Mouse (Mus musculus) MEL (cell line): ENCODE results near the gene Gpc5. TPM values are rescaled to one million over a fixed set of nuclear protein-coding genes. Genes with fewer than 3 reads are reported as not detected.

ENCODE experiments used
- DNase-seq: peaks from one replicate; pipeline ENCODE4 v3.0.0; 2011; ENCODE audit warnings: low read depth, low spot score
- H3K27ac ChIP-seq: 2 replicates; pipeline ENCODE4 v1.5.1; 2012; ENCODE audit warnings: low read depth, mild to moderate bottlenecking, control low read depth, low read length, moderate library complexity; ENCODE audit not compliant: control insufficient read depth
- H3K27me3 ChIP-seq, 2 experiments: fragments of 150-350 bp in 1 of 2; sonication (generic) in 1 of 2; 2 replicates each; pipeline ENCODE4 v1.6.1; 2012; ENCODE audit warnings: low read length in 2 of 2, mild to moderate bottlenecking in 2 of 2, improper control_type of control experiment in 1 of 2, moderate library complexity in 1 of 2; ENCODE audit not compliant: insufficient read depth in 2 of 2, control insufficient read depth in 1 of 2
- H3K36me3 ChIP-seq, 2 experiments: 2 replicates each; pipeline ENCODE4 v1.6.1; 2012 to 2014; ENCODE audit warnings: low read length in 2 of 2, improper control_type of control experiment in 1 of 2, inconsistent platforms in 1 of 2, mild to moderate bottlenecking in 1 of 2; ENCODE audit not compliant: insufficient read depth in 2 of 2, control insufficient read depth in 1 of 2
- H3K4me1 ChIP-seq, 2 experiments: fragments of 150-350 bp in 1 of 2; sonication (generic) in 1 of 2; 2 replicates each; pipeline ENCODE4 v1.6.1; 2012; ENCODE audit warnings: low read length in 2 of 2, improper control_type of control experiment in 1 of 2, mild to moderate bottlenecking in 1 of 2; ENCODE audit not compliant: insufficient read depth in 2 of 2, control insufficient read depth in 1 of 2
- H3K4me3 ChIP-seq, 2 experiments: fragments of 150-350 bp in 1 of 2; sonication (generic) in 1 of 2; 2 replicates each; pipeline ENCODE4 v1.5.1; 2012; ENCODE audit warnings: low read depth in 2 of 2, low read length in 2 of 2, mild to moderate bottlenecking in 2 of 2, moderate library complexity in 2 of 2, control low read depth in 1 of 2, improper control_type of control experiment in 1 of 2; ENCODE audit not compliant: control insufficient read depth in 1 of 2, insufficient read depth in 1 of 2
- H3K79me2 ChIP-seq: 2 replicates; pipeline ENCODE4 v1.6.1; 2012; ENCODE audit warnings: mild to moderate bottlenecking, low read length, moderate library complexity; ENCODE audit not compliant: control insufficient read depth, poor library complexity, insufficient read depth
- H3K9ac ChIP-seq: 2 replicates; pipeline ENCODE4 v1.6.1; 2012; ENCODE audit warnings: low read depth, mild to moderate bottlenecking, control low read depth, low read length, moderate library complexity; ENCODE audit not compliant: control insufficient read depth, poor library complexity, severe bottlenecking
- H3K9me3 ChIP-seq: fragments of 150-350 bp; sonication (generic); replicated peaks from 2 replicates; pipeline ENCODE4 v1.6.1; 2012; ENCODE audit warnings: mild to moderate bottlenecking, low read length, improper control_type of control experiment, moderate library complexity; ENCODE audit not compliant: insufficient read depth
- CHD2 ChIP-seq: IDR thresholded peaks from 2 replicates; pipeline ENCODE4 v1.6.1; 2011; ENCODE audit warnings: low read length, improper control_type of control experiment
- EP300 ChIP-seq, 2 experiments: IDR thresholded peaks; 2 replicates each; pipeline ENCODE4 v1.6.1; 2011; ENCODE audit warnings: improper control_type of control experiment in 2 of 2, low read length in 2 of 2, low read depth in 1 of 2, mild to moderate bottlenecking in 1 of 2
- GABPA ChIP-seq: IDR thresholded peaks from 2 replicates; pipeline ENCODE4 v1.6.1; 2012; ENCODE audit warnings: low read depth, mild to moderate bottlenecking, inconsistent platforms, low read length, improper control_type of control experiment, moderate library complexity
- GATA1 ChIP-seq: IDR thresholded peaks from 2 replicates; pipeline ENCODE4 v1.6.1; 2011; ENCODE audit warnings: low read depth, low read length, improper control_type of control experiment
- HCFC1 ChIP-seq: IDR thresholded peaks from 2 replicates; pipeline ENCODE4 v1.6.1; 2012; ENCODE audit warnings: low read depth, mild to moderate bottlenecking, inconsistent platforms, low read length, improper control_type of control experiment, moderate library complexity
- JUND ChIP-seq: IDR thresholded peaks from 2 replicates; pipeline ENCODE4 v1.6.1; 2011; ENCODE audit warnings: low read depth, mild to moderate bottlenecking, improper control_type of control experiment, low read length
- KAT2A ChIP-seq: conservative IDR thresholded peaks from 2 replicates; pipeline ENCODE4 v1.6.1; 2012; ENCODE audit warnings: low read depth, low read length, improper control_type of control experiment, inconsistent platforms
- MAX ChIP-seq: IDR thresholded peaks from 2 replicates; pipeline ENCODE4 v1.6.1; 2011; ENCODE audit warnings: low read length, improper control_type of control experiment
- MXI1 ChIP-seq: IDR thresholded peaks from 2 replicates; pipeline ENCODE4 v1.6.1; 2011; ENCODE audit warnings: mild to moderate bottlenecking, low read depth, low read length, improper control_type of control experiment
- MYB ChIP-seq: IDR thresholded peaks from 2 replicates; pipeline ENCODE4 v1.6.1; 2011; ENCODE audit warnings: mild to moderate bottlenecking, low read depth, low read length, improper control_type of control experiment
- NELFE ChIP-seq: IDR thresholded peaks from 2 replicates; pipeline ENCODE4 v1.6.1; 2011; ENCODE audit warnings: low read depth, low read length, improper control_type of control experiment
- POLR2AphosphoS2 ChIP-seq: IDR thresholded peaks from 2 replicates; pipeline ENCODE4 v1.6.1; 2011; ENCODE audit warnings: low read length, improper control_type of control experiment
- TAL1 ChIP-seq: IDR thresholded peaks from 2 replicates; pipeline ENCODE4 v1.6.1; 2012; ENCODE audit warnings: mild to moderate bottlenecking, inconsistent platforms, low read length, moderate library complexity, mixed read lengths
- UBTF ChIP-seq: IDR thresholded peaks from 2 replicates; pipeline ENCODE4 v1.6.1; 2012; ENCODE audit warnings: low read depth, mild to moderate bottlenecking, inconsistent platforms, low read length, improper control_type of control experiment, moderate library complexity, borderline replicate concordance; ENCODE audit not compliant: insufficient read depth
- USF2 ChIP-seq, 2 experiments: IDR thresholded peaks; 2 replicates each; pipeline ENCODE4 v1.6.1; 2011 to 2012; ENCODE audit warnings: improper control_type of control experiment in 2 of 2, low read length in 2 of 2, borderline replicate concordance in 1 of 2, inconsistent platforms in 1 of 2, low read depth in 1 of 2, mild to moderate bottlenecking in 1 of 2; ENCODE audit not compliant: insufficient read depth in 1 of 2
- polyA plus RNA-seq, 2 experiments: library from polyadenylated mRNA; stranded (reverse) in 1 of 2; unstranded in 1 of 2; fragments of >175 nt in 1 of 2; fragments of >200 nt in 1 of 2; gene quantifications; 2 replicates each; pipeline versions ENCODE4 v1.2.1 to v1.2.4; 2012; ENCODE audit warnings: low replicate concordance in 2 of 2, low read depth in 1 of 2; ENCODE audit not compliant: insufficient read length in 2 of 2, insufficient read depth in 1 of 2, missing spikeins in 1 of 2
- total RNA-seq: library from RNA; depleted of rRNA; stranded (reverse); fragments of 300-350 nt; gene quantifications from 2 replicates; pipeline ENCODE4 v1.2.3, GENCODE M21; 2012

The Gpc5 gene
- total and polyA plus RNA-seq, 3 experiments = not detected

DNA sequence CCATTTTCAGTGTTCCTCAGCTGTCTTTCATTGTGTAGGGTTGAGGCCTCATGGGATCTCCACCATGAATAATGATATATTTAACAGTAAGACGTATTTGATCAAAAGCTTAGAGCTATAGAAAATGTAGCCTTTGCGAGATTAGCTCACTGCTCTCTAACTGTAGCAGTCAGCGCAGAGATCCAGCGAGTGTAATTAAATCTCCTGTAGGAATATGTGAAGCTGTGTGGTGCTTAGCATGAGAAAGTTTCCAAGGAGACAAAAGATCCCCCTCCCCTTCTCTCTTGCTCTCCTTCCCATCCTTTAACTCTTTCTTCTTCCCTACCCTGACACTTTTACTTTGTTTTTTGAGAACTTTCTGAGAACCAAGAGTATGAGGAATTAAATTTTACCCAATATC lies 64.6 kb downstream of the Gpc5 start:
- Histone ChIP-seq H3K36me3 (no peaks in the 10 kb centered on the region), H3K9ac (no peak overlapping the region), H3K4me1 (no peaks in the 10 kb centered on the region), H3K9me3 (no peaks in the 10 kb centered on the region), H3K27ac (no peak overlapping the region), H3K4me3 (no peak overlapping the region), H3K27me3 (no peaks in the 10 kb centered on the region), H3K79me2 (no peaks in the 10 kb centered on the region)
- TF ChIP-seq MYB (no peak), NELFE (no peak), POLR2AphosphoS2 (no peak), USF2 (IDR thresholded peaks at IDR 0.05; ENCODE audit: borderline replicate concordance in 1 of 2, insufficient read depth in 1 of 2, low read depth in 1 of 2, low read length in 2 of 2) (no peak), GATA1 (no peak), CHD2 (no peak), MAX (no peak), JUND (no peak), MXI1 (no peak), TAL1 (no peak), EP300 (IDR thresholded peaks at IDR 0.05; ENCODE audit: low read depth in 1 of 2, low read length in 2 of 2) (no peak)
- no peak for DNase-seq

DNA sequence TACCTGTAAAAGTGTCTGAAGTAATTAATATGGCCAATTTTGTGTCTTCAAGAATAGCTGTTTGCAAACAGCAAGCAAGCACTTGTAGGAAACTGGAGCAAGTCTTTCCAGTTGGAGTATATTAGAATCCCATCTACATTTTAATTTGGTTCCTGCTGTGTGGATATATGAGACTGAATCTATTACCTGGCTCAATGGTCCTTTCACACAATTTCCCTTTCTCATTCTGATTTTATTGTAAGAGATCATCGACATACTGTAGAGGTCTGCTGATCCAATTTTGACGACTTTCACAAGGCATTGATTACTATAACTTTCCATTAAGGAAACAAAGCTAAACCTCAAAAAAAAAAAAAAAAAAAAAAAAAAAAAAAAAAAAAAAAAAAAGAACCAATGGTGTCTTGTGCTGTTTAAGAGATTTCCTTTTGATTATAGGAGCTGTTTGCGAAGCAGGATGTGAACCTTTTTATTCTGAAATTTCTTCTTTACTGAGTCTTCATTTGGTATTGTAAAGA lies 85.4 kb downstream of the Gpc5 start:
- no peaks in the 10 kb centered on the region for H3K9me3 ChIP-seq
- H3K4me1 ChIP-seq = no peaks in the 10 kb centered on the region
- H3K27me3 ChIP-seq = no peaks in the 10 kb centered on the region
- no peaks in the 10 kb centered on the region for H3K36me3 ChIP-seq
- no peak overlapping the region for H3K27ac ChIP-seq
- DNase-seq = no peak
- H3K79me2 ChIP-seq = no peaks in the 10 kb centered on the region
- H3K9ac ChIP-seq = no peak overlapping the region
- H3K4me3 ChIP-seq = no peak overlapping the region
- TF ChIP-seq UBTF = no peak
- no peak for TF ChIP-seq GABPA
- no peak for TF ChIP-seq NELFE

GRCm38 (mm10) chr14:115179925-115180324 lies 87.9 kb downstream of the Gpc5 start:
- no peak for TF ChIP-seq HCFC1
- TF ChIP-seq KAT2A = no peak
- Histone ChIP-seq H3K4me1 (no peaks in the 10 kb centered on the region), H3K27me3 (no peaks in the 10 kb centered on the region), H3K9ac (no peak overlapping the region), H3K79me2 (no peaks in the 10 kb centered on the region), H3K36me3 (no peaks in the 10 kb centered on the region), H3K9me3 (no peaks in the 10 kb centered on the region), H3K27ac (no peak overlapping the region), H3K4me3 (no peak overlapping the region)
- DNase-seq = no peak
